Mouse (Mus musculus) CH12.LX (cell line): ENCODE measurements at regions not wholly inside any gene's neighbourhood (a gene's known extent, or its start where the extent isn't known, plus 50 kb on each side); places are given as distances from the start of the nearest gene placed in this dataset.

Experiments used
- CHD1 ChIP-seq: IDR thresholded peaks from 2 replicates; pipeline ENCODE4 v1.6.1; 2012; ENCODE audit warnings: low read depth, low read length, improper control_type of control experiment, inconsistent platforms
- CTCF ChIP-seq, 2 experiments: IDR thresholded peaks in 1 of 2; conservative IDR thresholded peaks in 1 of 2; 2 replicates each; pipeline ENCODE4 v1.5.1; 2011 to 2012; ENCODE audit warnings: low read depth in 2 of 2, low read length in 2 of 2, improper control_type of control experiment in 1 of 2, inconsistent platforms in 1 of 2, mild to moderate bottlenecking in 1 of 2, moderate library complexity in 1 of 2
- EP300 ChIP-seq: IDR thresholded peaks from 2 replicates; pipeline ENCODE4 v1.6.1; 2011; ENCODE audit warnings: low read length, improper control_type of control experiment
- ETS1 ChIP-seq: conservative IDR thresholded peaks from 2 replicates; pipeline ENCODE4 v1.6.1; 2012; ENCODE audit warnings: low read depth, mild to moderate bottlenecking, inconsistent platforms, low read length, improper control_type of control experiment, moderate library complexity
- MYC ChIP-seq: IDR thresholded peaks from 2 replicates; pipeline ENCODE4 v1.6.1; 2011; ENCODE audit warnings: low read depth, mild to moderate bottlenecking, improper control_type of control experiment, low read length
- PAX5 ChIP-seq: IDR thresholded peaks from 2 replicates; pipeline ENCODE4 v1.6.1; 2012; ENCODE audit warnings: low read length, inconsistent platforms, mixed read lengths
- POLR2A ChIP-seq: IDR thresholded peaks from 2 replicates; pipeline ENCODE4 v1.6.1; 2011; ENCODE audit warnings: low read depth, mild to moderate bottlenecking, improper control_type of control experiment, low read length
- SIN3A ChIP-seq: IDR thresholded peaks from 2 replicates; pipeline ENCODE4 v1.6.1; 2012; ENCODE audit warnings: low read length, improper control_type of control experiment, inconsistent platforms
- USF2 ChIP-seq: conservative IDR thresholded peaks from 2 replicates; pipeline ENCODE4 v1.6.1; 2011; ENCODE audit warnings: low read depth, low read length, improper control_type of control experiment

DNA sequence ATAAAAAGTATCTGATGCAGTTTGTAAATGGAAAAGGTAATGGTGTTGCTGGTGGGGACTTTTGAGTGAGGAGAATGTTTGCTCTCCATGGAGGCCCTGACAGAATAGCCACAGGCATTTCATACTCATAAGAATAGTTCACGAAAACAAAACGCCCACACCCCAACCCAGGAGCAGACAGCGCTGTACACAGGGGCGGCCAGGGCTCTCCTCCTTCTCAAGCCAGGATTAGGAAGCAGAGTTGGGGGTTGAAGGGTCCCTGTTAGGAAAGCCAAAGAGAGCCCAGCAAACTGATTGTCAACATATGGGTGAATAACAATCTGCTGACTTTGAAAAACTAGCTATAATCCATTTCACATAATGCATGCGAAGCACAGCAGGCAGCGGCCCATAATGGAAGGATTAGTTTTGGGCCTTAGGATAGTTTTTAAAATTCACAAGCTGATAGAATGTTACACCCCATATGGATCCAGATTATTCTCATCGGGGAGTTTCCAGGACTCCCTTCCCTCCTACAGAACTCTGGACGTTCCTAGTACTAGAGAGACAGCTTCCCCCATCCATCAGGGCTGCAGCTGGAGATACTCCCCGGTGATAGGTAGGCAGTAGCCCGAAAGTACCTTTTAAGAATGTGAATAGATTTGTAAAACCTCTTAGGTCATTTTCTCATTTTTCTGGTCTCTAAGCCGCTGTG lies 50.6 kb upstream of the Kif2a start:
- TF ChIP-seq ETS1, result no peak
- no peak for TF ChIP-seq SIN3A
- TF ChIP-seq USF2, result no peak
- TF ChIP-seq POLR2A, result no peak
- no peak for TF ChIP-seq CTCF (conservative IDR thresholded peaks at IDR 0.05 in 1 of 2, IDR thresholded peaks at IDR 0.05 in 1 of 2; ENCODE audit: low read depth in 2 of 2, low read length in 2 of 2)
- no peak for TF ChIP-seq CHD1
- TF ChIP-seq EP300, result no peak
- no peak for TF ChIP-seq MYC
- no peak for TF ChIP-seq PAX5
